Mouse (Mus musculus) ES-Bruce4 (cell line): ENCODE results near the gene Il23a.

ENCODE experiments used
- CTCF ChIP-seq: IDR thresholded peaks from one replicate; pipeline ENCODE4 v1.8.1; 2011; ENCODE audit warnings: low read depth, low read length
- EP300 ChIP-seq: IDR thresholded peaks from 2 replicates; pipeline ENCODE4 v1.6.1; 2011; ENCODE audit warnings: low read depth, low read length; ENCODE audit not compliant: insufficient read depth
- POLR2A ChIP-seq: IDR thresholded peaks from one replicate; pipeline ENCODE4 v1.8.1; 2011; ENCODE audit warnings: low read length; ENCODE audit not compliant: insufficient read depth

- TF ChIP-seq POLR2A: no peak
- no peak for TF ChIP-seq CTCF
- TF ChIP-seq EP300: no peak
Measured at GRCm38 (mm10) chr10:128298702-128299171, at the start of gene Il23a.
